Mouse (Mus musculus): Measurements from ENCODE around the gene Hmgb2. TPM values are rescaled to one million over a fixed set of nuclear protein-coding genes. Genes with fewer than 3 reads are reported as not detected.
A peak's percentile ranks its signal among the peaks of the same experiment; 100 is the strongest.
"Not testable (repeated sequence)": the region's sequence is repeated elsewhere in the genome, so short reads cannot be mapped to it uniquely, and the experiment has no call there.

Hmgb2 gene
- total RNA-seq (2021), result 100 to 1,000 TPM; 159 to 180 TPM

DNA sequence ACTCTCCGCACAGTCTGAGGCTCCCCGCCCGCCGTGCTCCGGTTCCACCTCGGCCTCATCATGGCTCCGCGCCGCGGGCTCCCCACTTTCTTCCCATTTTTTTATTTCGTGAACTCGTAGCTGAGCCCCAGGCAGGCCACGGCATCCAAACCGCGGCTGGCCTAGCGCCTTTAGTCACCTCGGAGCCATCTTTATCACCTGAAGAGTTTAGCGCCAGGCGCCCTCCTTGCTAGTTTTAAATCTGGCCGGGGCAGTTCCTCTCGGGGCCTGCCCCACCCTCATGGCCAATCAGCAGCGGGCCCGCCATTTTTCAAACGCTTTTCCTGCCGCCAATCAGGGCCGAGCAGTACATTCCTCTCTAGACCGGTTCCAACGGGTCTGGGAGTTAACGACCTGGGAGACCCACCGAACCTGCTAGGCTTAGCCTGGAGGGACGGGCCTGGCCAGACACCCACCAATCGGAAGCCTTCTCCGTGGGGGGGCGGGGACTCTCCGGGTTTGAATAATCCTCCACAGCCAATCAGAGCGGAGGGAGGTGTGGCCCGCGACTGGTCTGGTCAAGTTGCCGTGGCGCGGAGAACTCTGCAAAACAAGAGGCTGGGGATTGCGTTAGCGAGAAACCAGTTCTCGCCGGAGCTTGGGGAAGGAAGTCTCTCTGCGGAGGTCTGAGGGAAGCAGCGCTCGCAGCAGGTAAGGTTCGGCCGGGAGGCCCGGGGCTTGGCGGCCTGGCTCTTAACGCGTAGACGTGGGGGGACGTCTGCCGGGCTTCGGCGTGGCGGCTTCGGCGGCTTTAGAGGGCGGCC lies at the start of gene Hmgb2:
Gene Hmgb2, plus strand, starts transcription at position 592 of the 803 bp plus-strand sequence.
- peak; percentile 100 for DNase-seq

- DNase-seq, result no peak
Observed at GRCm38 (mm10) chr8:57462839-57463238, 48.9 kb upstream of the Hmgb2 start.

DNA sequence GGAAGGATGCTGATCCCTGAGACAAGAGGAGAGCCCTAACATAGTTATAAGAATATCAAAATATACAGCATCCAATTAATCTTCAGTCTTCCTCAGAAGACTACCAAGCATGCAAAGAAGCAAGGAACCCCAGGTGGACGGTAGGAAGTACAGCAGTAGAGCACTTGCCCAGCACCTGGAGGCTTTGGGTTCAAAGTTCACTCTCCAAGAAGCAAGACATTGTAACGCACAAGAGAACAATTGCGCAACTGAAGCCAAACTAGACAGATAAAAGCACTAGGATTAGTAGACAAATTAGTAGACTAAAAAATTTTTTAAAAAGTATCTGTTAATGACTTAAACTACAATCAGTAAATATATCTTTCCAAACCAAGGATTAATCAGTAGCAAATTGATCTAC lies 48.0 kb upstream of the Hmgb2 start:
- no peak for DNase-seq

DNA sequence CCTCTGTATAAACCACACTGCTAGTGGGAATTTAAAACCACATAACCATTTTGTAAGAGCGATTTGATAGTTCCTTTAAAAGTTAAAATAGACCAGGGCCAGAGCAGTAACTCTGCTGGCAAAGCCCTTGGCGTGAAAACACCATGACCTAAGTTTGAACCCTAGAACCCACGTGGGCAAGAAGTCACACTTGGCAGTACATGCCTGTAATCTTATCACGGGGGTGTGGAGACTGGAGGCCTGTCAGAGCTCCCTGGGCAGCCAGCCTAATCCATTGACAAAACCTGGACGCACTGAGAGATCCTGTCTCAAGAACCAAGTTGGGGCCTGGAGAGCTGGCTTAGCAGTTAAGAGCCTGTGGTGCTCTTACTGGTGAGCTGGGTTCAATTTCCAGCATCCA lies 43.1 kb upstream of the Hmgb2 start:
- peak; percentile 88 for DNase-seq

- DNase-seq, result no peak
Observed at GRCm38 (mm10) chr8:57470863-57471262, 40.8 kb upstream of the Hmgb2 start.

- DNase-seq, result no peak
Observed at GRCm38 (mm10) chr8:57473751-57474150, 38.0 kb upstream of the Hmgb2 start.

DNA sequence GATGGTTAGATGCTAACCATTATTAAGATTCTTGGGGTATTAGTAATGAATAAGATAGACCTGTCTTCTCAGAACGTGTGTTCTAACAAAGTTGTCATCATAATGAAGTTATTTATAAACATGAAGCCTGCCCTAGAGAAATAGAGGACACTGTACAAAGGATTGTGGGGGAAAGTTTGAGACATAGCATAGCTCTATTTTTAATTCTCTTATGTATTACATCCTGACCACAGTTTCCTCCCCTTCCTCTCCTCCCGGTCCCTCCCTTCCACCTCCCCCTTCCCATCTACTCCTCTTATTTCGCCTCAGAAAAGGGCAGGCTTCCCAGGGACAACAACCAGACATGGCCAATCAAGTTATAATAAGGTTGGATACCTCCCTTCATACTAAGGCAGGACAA lies 33.3 kb upstream of the Hmgb2 start:
- DNase-seq, result peak; percentile 18

GRCm38 (mm10) chr8:57479700-57480099 lies 32.0 kb upstream of the Hmgb2 start:
- no peak for DNase-seq

DNA sequence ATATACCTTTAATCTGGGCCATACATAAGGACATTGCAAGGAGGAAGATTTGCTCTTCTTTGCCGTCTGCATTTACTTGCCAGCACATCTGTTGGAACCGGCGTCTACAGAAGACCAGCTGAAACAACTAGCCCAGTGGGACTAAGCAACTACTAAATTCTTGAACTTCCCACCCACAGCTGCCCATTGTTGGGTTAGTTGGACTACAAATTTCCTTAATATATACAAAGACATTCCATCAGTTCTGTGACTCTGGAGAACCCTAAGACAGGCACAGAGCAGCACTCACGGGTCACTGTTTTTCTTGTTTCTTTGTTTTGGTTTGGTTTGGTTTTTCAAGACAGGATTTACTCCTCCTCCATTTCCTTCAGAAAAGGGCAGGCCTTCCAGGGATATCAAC lies 31.1 kb upstream of the Hmgb2 start:
- DNase-seq, result no peak

DNA sequence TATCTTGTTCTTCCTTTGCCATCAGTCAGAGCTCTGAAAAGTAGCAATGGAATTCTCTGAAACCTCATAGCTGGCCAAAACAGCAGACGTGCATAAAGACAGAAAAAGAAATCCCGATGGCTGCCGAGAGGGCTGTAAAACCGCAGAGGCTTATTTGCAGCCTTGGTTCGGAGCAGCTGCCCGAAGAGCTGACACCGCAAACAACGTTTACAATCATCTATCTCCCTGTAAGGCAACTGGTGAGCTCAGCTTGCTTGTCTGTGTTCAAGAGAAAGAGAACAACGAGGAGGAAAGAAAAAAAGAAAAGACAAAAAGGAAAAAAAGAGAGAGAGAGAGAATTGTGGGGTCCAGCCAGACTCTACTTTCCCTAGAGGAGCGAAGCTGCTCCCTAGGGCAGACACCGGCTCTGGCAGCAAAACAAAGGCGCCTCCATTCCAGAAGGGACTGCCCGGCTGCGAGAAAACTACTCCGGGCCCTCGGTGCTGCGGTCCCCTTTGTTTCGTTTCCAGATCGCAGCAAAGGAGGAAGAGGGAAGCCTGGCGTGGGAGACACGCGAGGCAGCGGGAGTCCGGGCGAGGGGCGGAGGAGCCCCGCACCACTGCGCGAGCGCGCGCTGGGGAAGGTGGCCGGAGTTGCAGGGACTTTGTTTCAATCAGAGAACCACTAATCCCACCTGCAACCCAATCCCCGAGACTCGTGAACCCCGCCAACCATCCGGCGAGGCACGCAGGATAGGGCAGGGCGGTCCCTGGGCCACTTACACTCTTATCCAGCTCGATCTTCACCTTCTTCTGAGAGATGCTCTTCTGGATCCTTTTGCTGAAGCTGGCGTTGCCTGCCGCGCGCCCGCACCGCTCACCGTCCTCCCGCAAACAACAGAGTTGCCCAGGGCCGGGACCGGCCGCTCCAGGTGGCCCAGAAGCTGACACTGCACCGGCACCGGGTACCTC lies 24.9 kb upstream of the Hmgb2 start:
- DNase-seq, result peak; percentile 52

- peak; percentile 99 for DNase-seq
Observed at GRCm38 (mm10) chr8:57487441-57488155, 24.1 kb upstream of the Hmgb2 start, which contains the start of gene Sap30. Gene Sap30 (minus strand): TSS chr8:57487860.

DNA sequence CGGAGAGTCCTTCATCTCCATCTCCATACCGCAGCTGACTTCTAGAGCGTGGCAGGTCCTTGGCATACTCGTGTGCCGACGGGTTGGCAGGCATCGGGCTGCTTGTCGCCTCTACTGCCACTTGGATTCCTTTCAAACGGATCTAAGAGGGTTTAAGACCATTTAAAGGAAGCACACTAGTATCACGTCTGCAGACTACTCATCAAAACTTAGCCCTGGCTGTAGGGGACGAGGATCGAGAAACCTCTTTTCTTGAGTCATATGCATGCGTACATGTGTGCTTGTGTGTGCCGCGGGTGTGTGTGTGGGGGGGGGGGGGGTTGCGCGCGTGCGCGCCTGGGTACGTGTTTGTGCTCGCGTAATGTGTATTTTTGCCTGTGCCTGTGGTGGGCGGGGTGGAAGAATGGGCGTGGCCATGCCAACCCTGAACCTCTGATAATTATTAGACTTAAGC lies 23.4 kb upstream of the Hmgb2 start:
- DNase-seq, result peak; percentile 68

DNA sequence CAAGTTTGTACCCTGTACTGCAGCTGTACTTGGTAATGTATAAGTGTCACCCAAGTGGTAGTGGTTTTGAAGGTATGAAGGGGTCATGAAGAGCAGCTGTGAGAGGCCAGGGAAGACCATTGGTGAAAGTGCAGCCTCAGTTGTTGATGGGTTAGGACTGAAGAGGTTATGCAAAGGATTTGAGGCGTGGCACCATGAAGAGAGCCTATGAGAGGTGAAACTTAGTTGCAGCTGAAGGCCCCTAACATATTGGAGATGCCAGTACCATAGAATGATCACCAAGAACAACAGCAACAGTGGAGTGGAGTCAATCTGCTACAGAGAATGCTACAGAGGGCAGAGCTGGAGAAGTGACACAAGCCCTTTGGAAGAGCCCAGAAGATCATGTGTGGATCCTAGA lies 22.3 kb upstream of the Hmgb2 start:
- no peak for DNase-seq

GRCm38 (mm10) chr8:57489896-57490295 lies 21.8 kb upstream of the Hmgb2 start:
- no peak for DNase-seq

DNA sequence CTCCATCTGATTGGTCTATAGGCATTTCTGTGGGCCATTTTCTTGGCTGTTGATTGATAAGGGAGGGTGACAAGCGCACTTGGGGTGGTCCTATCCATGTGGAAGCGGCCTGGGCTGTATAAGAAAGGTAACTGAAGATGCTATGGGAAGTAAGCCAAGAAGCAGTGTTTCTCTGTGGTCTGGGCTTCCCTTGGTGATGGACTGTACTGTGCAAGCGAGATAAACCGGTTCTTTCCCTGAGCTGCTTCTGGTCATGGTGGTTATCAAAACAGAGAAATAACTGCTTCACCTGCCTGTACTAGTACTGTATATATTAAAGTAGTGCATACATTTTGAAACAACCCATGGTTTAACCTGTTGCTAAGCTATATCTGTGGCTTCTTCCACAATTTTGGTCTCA lies 19.8 kb upstream of the Hmgb2 start:
- no peak for DNase-seq

- no peak for DNase-seq
Observed at GRCm38 (mm10) chr8:57498494-57498846, 13.2 kb upstream of the Hmgb2 start.

- DNase-seq, result peak; percentile 71
Observed at GRCm38 (mm10) chr8:57498847-57499511, 12.7 kb upstream of the Hmgb2 start.

DNA sequence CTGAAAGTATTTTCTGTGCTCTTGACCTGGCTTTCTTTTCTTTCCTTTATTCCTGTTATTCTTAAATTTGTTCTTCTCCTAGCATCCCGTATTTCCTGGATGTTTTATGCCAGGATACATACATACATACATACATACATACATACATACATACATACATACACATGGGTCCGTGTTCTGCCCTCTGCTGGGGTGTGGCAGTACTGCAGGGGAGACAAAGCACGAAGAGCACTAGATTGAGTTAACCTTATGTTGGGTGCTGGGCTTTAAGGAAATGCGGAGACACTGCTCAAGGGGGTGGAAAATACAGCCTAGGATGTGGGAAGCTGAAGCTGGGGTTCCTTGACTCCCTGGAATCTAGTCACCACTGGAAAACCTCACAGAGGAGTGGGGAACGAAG lies 8.1 kb upstream of the Hmgb2 start:
- DNase-seq, result peak; percentile 77

GRCm38 (mm10) chr8:57505500-57505899 lies 6.2 kb upstream of the Hmgb2 start:
- DNase-seq, result not testable (repeated sequence)

DNA sequence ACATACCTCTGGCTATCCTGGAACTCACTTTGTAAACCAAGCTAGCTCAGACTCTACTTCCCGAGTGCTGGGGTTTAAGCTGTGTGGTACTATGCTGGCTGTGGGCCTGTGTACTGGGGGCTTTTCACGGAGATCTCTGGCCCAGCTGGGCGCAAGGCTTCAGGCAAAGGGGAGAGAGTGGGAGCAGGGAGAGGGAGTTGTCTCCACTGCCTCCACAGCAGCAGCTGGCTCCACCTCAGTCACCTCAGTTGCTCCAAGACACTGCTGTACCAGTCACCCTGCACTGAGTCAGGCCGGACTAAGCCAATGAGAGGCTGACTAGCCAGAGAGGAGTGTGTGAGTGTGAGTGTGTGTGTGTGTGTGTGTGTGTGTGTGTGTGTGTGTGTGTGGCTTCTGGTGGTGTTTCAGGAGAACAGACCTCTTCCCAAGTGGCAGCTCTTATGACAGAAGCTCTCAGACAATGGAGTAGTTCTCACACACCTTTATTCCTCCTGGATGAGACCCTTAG lies 4.1 kb upstream of the Hmgb2 start:
- no peak for DNase-seq

- no peak for DNase-seq
Observed at GRCm38 (mm10) chr8:57508657-57509056, 3.0 kb upstream of the Hmgb2 start.

DNA sequence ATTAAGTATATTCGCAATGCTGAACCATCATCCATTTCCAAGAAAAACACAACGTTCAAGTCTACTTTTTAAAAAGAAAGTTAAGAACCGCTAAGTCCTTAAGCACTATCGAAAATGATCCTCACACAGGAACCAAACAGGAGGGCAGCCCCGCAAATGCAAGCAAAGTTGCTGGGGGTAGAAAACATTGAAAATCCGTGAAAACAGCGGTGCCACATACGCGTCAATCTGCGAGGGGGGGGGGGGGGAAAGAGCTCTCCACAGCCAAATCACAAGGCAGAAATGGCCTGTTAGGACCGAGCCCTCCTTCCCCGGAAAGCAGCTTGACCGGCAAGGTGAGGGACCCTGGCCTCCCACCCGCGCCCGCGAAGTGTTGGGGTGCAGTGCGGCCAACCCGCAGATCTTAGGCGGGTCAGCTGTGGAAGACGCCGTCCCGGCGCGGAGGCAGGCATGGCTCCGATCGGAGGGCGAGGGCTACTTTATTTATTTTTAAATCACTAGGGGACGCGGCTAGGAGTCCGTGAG lies 854 bp upstream of the Hmgb2 start:
- no peak for DNase-seq

Data from heart, postnatal 4 days (tissue).